Mouse (Mus musculus) embryo, embryonic 11 days (tissue): Measurements from ENCODE around the gene Lingo1.

ENCODE experiments used
- DNase-seq: peaks from one replicate; pipeline ENCODE4 v3.0.0-alpha.2; 2015

Gene Lingo1

DNA sequence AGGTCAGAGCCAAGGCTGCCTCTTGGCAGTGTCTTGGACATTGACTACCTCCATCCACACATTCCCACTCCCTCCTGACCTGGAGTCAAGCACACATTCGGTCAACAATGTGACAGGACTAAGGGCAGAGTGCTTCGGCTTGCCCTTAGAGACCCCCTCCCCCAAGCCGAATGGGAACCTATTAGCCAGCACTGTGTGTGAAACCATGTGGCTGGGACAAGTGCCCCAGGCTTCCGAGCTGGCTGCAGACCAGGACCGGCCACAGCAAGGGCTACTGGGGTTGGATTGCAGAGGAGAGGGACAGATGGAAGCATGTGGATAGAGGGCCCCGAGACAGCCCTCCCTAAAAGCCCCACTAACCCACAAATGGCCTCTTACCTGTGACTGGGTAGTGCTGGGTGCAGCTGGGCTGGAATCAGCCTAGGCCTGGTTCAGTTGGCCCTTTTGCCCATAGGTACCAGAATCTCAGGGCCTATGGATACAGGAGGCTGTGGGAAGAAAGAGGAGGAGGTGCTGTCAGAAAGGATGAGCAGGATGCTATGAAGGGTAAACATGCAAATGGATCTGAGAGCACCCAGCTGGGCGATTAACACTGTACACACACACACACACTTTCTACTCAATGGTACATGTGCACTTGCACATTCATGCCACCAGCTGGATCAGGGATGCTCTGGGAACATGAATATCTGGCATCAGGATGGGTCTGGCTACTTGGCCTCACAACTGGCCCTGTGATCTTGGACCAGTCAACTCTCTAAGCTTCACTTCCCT lies 20.9 kb downstream of the Lingo1 start:
- DNase-seq = no peak

GRCm38 (mm10) chr9:56774231-56774630 lies 22.0 kb downstream of the Lingo1 start:
- DNase-seq = peak; percentile 73

GRCm38 (mm10) chr9:56773666-56774065 lies 22.6 kb downstream of the Lingo1 start:
- no peak for DNase-seq

GRCm38 (mm10) chr9:56767653-56768136 lies 28.6 kb downstream of the Lingo1 start:
- no peak for DNase-seq

GRCm38 (mm10) chr9:56766629-56767357 lies 29.5 kb downstream of the Lingo1 start:
- DNase-seq = no peak

GRCm38 (mm10) chr9:56762106-56762562 lies 34.1 kb downstream of the Lingo1 start:
- no peak for DNase-seq

DNA sequence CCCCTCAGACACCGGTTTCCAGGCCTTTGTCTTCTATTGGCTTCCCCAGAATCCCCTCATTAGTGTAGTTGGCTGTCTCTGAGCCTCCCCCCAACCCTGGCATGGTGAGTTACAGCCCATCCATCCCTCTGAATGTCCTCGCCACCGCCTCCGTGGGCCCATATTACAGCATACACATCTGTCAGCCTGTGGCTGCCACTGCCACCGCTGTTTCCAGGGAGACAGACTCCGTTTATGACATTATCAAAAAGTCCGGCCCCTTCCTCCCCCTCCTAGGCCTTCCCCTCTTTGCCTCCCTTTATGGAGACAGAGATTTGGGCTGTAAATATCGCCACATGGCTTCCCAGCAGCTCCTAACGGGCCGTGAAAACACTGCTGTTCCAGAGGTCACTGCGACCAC lies 38.5 kb downstream of the Lingo1 start:
- DNase-seq = peak; percentile 55

GRCm38 (mm10) chr9:56755119-56755518 lies 41.1 kb downstream of the Lingo1 start:
- DNase-seq = no peak

DNA sequence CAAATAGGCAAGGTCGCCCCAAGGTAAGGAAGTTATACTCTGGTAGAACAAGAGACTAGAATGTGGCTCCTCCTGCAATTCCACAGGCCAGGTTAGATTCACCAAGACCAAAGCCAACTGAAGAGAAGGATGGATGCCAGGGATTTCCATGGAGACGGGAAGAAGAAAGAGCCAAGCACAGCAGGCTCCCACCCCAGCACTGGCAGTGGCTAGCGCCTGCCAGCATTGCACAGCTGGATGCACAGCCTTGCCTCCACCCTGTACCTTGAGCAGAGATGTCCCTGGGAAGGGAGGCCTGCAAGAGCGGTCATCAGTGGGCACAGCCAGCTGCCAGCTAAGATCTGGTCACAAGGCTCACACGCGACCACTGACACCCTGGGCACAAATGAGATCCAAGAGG lies 42.9 kb downstream of the Lingo1 start:
- DNase-seq = no peak

GRCm38 (mm10) chr9:56748056-56748455 lies 48.2 kb downstream of the Lingo1 start:
- DNase-seq = no peak

- no peak for DNase-seq
Observed at GRCm38 (mm10) chr9:56746926-56747294, 49.4 kb downstream of the Lingo1 start.

GRCm38 (mm10) chr9:56746195-56746925 lies 49.9 kb downstream of the Lingo1 start:
- DNase-seq = no peak

DNA sequence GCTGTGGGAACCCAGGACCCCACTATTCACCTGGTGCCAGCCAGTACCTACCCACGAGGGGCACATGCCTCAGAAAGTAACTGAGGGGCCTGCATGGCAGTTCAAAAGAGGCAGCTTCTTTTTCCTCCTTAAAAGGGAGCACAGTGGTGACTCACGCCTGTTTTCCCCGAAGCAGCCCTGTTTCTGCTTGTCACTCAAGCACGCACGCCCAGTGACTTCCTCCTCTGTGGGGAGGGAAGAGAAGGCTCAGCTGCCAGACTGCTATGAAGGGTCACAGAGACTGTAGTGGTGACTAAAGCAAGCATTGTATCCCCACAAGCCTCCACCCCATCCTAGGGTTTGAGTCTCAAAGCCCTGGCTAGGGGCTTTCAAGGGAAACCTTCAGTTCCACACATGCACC lies 51.9 kb downstream of the Lingo1 start:
- DNase-seq = no peak

- no peak for DNase-seq
Observed at GRCm38 (mm10) chr9:56739181-56739737, 57.0 kb downstream of the Lingo1 start.

DNA sequence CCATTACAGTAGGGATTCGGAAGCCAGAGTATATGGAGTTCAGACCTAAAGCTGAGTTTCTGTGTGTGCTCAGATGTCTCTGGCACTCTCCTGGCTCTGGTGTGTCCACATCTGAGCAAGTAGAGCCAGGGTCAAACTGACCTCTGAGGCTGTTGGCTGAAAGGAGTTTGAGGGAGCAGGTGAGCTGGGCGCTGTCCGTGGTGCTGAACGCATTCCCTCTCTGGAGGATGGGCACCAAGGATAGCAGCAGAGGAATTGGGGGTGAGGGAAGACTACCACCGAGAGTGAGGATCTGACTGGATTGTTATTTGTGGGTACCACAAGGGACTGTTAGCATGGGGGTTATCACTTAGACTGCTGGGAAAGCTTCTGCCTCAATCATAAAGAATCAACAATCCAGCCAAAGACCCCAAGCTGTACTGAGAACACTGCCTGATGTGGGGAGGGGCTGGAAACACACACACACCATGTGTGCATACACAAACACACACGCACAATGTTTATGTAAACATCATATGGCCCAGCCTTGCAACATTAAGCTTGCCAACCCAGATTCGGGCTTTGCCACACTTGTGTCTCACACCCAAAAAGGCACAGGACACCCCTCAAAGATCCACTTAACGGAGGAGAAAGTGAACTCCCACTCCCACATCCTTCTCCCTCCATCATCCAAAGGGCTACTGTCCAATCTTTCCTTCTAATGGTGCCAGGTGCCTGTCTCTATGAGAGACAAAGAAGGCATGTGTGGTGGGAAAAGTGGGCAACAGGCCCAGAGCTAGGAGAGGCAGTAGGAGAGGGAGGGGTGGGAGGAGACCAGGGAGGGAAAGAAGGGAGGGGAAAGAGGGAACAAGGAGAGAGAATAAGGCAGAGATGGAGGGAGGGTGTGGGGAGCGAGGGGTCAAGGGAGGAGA lies 57.8 kb downstream of the Lingo1 start:
- DNase-seq = peak; percentile 80

- no peak for DNase-seq
Observed at GRCm38 (mm10) chr9:56734398-56734797, 61.9 kb downstream of the Lingo1 start.

GRCm38 (mm10) chr9:56730997-56731396 lies 65.3 kb downstream of the Lingo1 start:
- DNase-seq = no peak

- no peak for DNase-seq
Observed at GRCm38 (mm10) chr9:56729145-56729544, 67.1 kb downstream of the Lingo1 start.

- DNase-seq = no peak
Observed at GRCm38 (mm10) chr9:56727703-56728684, 68.3 kb downstream of the Lingo1 start.

DNA sequence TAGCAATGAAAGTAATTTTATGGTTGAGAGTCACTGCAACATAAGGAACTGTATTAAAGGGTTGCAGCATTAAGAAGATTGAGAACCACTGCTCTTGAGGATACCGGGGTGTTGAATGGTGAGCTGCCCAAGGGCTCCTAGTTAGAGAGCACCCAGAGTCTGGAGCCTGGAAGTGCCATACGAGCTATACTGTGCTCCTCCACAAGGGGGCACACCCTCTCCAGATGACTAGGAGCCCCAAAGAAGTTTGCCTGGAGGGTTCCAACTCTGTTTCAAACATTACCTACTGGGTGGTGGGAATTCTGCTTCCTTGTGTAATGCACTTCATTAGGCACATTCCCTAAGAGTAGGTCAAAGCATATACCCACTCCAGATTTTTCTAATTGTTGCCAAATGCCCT lies 70.5 kb downstream of the Lingo1 start:
- peak; percentile 54 for DNase-seq
